Mouse (Mus musculus) adrenal gland, postnatal 14 days (tissue): ENCODE measurements around the gene Trpv1. TPM values are rescaled to one million over a fixed set of nuclear protein-coding genes. Genes with fewer than 3 reads are reported as not detected.

ENCODE experiments used
- DNase-seq: peaks from one replicate; pipeline ENCODE4 v3.0.0; 2021; ENCODE audit warnings: mixed read lengths
- long read RNA-seq, 2 experiments: library from polyadenylated mRNA; stranded (forward); transcript quantifications; one replicate each; pipeline ENCODE4 v2.0.0; 2021
- total RNA-seq: library from RNA; stranded (reverse); gene quantifications from 2 replicates; pipeline ENCODE4 v1.2.3, GENCODE M21; 2021

Gene Trpv1
- 0.15 TPM in 1 of 2 replicates, not detected in the other for total RNA-seq
- long read RNA-seq, experiment 1 = 0 reads
- long read RNA-seq, experiment 2 = 0 reads

- DNase-seq = no peak
Measured at GRCm38 (mm10) chr11:73233992-73234391, at the start of gene Trpv1. Gene Trpv1 (plus strand): TSS chr11:73234292.

GRCm38 (mm10) chr11:73185872-73186615 is 48.0 kb upstream of the Trpv1 start:
- no peak for DNase-seq

- DNase-seq = no peak
Measured at GRCm38 (mm10) chr11:73187231-73187630, 46.9 kb upstream of the Trpv1 start.

GRCm38 (mm10) chr11:73193047-73193446 is 41.0 kb upstream of the Trpv1 start:
- peak; percentile 33 for DNase-seq

GRCm38 (mm10) chr11:73194444-73194843 is 39.6 kb upstream of the Trpv1 start:
- DNase-seq = no peak

GRCm38 (mm10) chr11:73198190-73198589 is 35.9 kb upstream of the Trpv1 start:
- no peak for DNase-seq

- DNase-seq = peak; percentile 87
Measured at GRCm38 (mm10) chr11:73198603-73199229, 35.4 kb upstream of the Trpv1 start, which contains the start of gene Ctns. Gene Ctns (minus strand): TSS chr11:73199042.

GRCm38 (mm10) chr11:73199230-73199712 is 34.8 kb upstream of the Trpv1 start, which contains the start of gene Shpk:
Gene Shpk (plus strand): TSS chr11:73199460.
- peak; percentile 95 for DNase-seq

- peak; percentile 31 for DNase-seq
Measured at GRCm38 (mm10) chr11:73199879-73200278, 34.2 kb upstream of the Trpv1 start.

- DNase-seq = peak; percentile 58
Measured at GRCm38 (mm10) chr11:73201021-73201420, 33.1 kb upstream of the Trpv1 start.

- no peak for DNase-seq
Measured at GRCm38 (mm10) chr11:73201597-73201996, 32.5 kb upstream of the Trpv1 start.

GRCm38 (mm10) chr11:73203895-73204294 is 30.2 kb upstream of the Trpv1 start:
- DNase-seq = no peak

- no peak for DNase-seq
Measured at GRCm38 (mm10) chr11:73205194-73205593, 28.9 kb upstream of the Trpv1 start.

GRCm38 (mm10) chr11:73207621-73208020 is 26.5 kb upstream of the Trpv1 start:
- no peak for DNase-seq

GRCm38 (mm10) chr11:73213956-73214355 is 20.1 kb upstream of the Trpv1 start:
- DNase-seq = no peak

GRCm38 (mm10) chr11:73219671-73220070 is 14.4 kb upstream of the Trpv1 start:
- no peak for DNase-seq

- no peak for DNase-seq
Measured at GRCm38 (mm10) chr11:73220651-73221050, 13.4 kb upstream of the Trpv1 start.

- no peak for DNase-seq
Measured at GRCm38 (mm10) chr11:73222846-73223245, 11.2 kb upstream of the Trpv1 start.

- DNase-seq = peak; percentile 64
Measured at GRCm38 (mm10) chr11:73223966-73224365, 10.1 kb upstream of the Trpv1 start.

- DNase-seq = no peak
Measured at GRCm38 (mm10) chr11:73225856-73226255, 8.2 kb upstream of the Trpv1 start.

- DNase-seq = no peak
Measured at GRCm38 (mm10) chr11:73228881-73229280, 5.2 kb upstream of the Trpv1 start.

- no peak for DNase-seq
Measured at GRCm38 (mm10) chr11:73230081-73230480, 4.0 kb upstream of the Trpv1 start.

- DNase-seq = no peak
Measured at GRCm38 (mm10) chr11:73232513-73232912, 1.6 kb upstream of the Trpv1 start.
